Mouse (Mus musculus): ENCODE data around the gene Cdkn1c.

The Cdkn1c gene

GRCm38 (mm10) chr7:143473347-143474101 is 12.7 kb upstream of the Cdkn1c start, which contains the start of gene Slc22a18:
Slc22a18 (plus strand) TSS chr7:143473736.
- DNase-seq: peak; percentile 47 to 68

- DNase-seq: peak; percentile 90 to 91
Measured at GRCm38 (mm10) chr7:143469946-143470345, 9.1 kb upstream of the Cdkn1c start.

- DNase-seq: no peak
Measured at GRCm38 (mm10) chr7:143467714-143468113, 6.9 kb upstream of the Cdkn1c start.

GRCm38 (mm10) chr7:143466099-143466677 is 5.3 kb upstream of the Cdkn1c start:
- DNase-seq: peak; percentile 91

- DNase-seq: peak; percentile 70 to 78
Measured at GRCm38 (mm10) chr7:143464811-143465560, 4.1 kb upstream of the Cdkn1c start.

- DNase-seq: peak; percentile 88 to 89
Measured at GRCm38 (mm10) chr7:143463865-143464415, 3.1 kb upstream of the Cdkn1c start.

GRCm38 (mm10) chr7:143462516-143462915 is 1.7 kb upstream of the Cdkn1c start:
- DNase-seq: no peak

GRCm38 (mm10) chr7:143461920-143462319 is 1.1 kb upstream of the Cdkn1c start:
- DNase-seq: peak in 1 of 2 experiments; percentile 45

- no peak for DNase-seq
Measured at GRCm38 (mm10) chr7:143461294-143461870, 532 bp upstream of the Cdkn1c start.

- DNase-seq: peak; percentile 34 to 57
Measured at GRCm38 (mm10) chr7:143460217-143460834, 524 bp downstream of the Cdkn1c start.

- peak; percentile 66 to 71 for DNase-seq
Measured at GRCm38 (mm10) chr7:143459332-143460211, 1.3 kb downstream of the Cdkn1c start.

GRCm38 (mm10) chr7:143458963-143459331 is 1.9 kb downstream of the Cdkn1c start:
- no peak for DNase-seq

GRCm38 (mm10) chr7:143447130-143447529 is 13.7 kb downstream of the Cdkn1c start:
- no peak for DNase-seq

GRCm38 (mm10) chr7:143445651-143446460 is 15.0 kb downstream of the Cdkn1c start:
- peak; percentile 46 to 61 for DNase-seq

- peak in 1 of 2 experiments; percentile 38 for DNase-seq
Measured at GRCm38 (mm10) chr7:143444955-143445648, 15.7 kb downstream of the Cdkn1c start.

GRCm38 (mm10) chr7:143444580-143444954 is 16.3 kb downstream of the Cdkn1c start:
- no peak for DNase-seq

- DNase-seq: no peak
Measured at GRCm38 (mm10) chr7:143438965-143439364, 21.9 kb downstream of the Cdkn1c start.

GRCm38 (mm10) chr7:143437894-143438581 is 22.8 kb downstream of the Cdkn1c start:
- DNase-seq: peak; percentile 65 to 76

- peak in 1 of 2 experiments; percentile 34 for DNase-seq
Measured at GRCm38 (mm10) chr7:143437231-143437893, 23.5 kb downstream of the Cdkn1c start.
